Mouse (Mus musculus) right cerebral cortex, postnatal 4 days (tissue): ENCODE measurements around the gene Egr4.

Source experiments
- DNase-seq: peaks from one replicate; pipeline ENCODE4 v3.0.0-alpha.2; 2022

Egr4 gene

GRCm38 (mm10) chr6:85491606-85492005 is 21.8 kb downstream of the Egr4 start:
- no peak for DNase-seq

DNA sequence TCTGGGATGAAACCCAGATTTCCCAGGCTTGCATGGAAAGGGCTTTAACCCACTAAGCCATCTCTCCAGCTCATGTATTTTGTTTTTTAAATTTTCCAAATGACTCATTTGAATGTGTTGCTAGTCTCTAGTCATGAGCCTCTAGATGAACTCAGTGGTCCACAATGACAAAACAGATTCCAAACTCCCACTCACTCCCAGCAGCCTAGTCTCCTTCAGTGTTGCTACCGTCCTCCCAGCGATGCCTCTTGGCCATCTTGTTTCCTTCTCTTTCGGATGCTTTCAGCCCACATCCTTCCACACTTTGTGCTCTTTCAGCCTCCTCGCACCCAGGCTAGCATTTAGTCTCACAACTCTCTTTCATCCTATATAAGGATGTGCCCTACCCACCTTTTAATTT is 23.1 kb downstream of the Egr4 start:
- no peak for DNase-seq

DNA sequence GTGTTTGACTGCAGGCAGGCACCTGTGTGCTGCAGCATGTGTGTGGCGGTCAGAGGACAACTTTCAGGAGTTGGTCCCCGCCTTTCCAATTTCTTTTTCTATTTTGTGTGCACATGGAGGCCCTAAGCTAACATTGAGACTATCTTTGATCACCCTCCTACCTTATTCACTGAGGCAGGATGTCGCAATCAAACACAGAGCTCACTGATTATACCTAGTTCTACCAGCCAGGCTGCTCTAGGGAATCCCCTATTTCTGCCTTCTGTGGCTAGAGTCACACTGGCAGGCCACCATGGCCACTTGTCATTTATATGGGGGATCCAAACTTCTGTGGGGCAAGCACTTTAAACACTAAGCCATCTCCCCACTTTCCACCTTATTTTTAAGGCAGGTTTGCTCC is 23.7 kb downstream of the Egr4 start:
- no peak for DNase-seq

DNA sequence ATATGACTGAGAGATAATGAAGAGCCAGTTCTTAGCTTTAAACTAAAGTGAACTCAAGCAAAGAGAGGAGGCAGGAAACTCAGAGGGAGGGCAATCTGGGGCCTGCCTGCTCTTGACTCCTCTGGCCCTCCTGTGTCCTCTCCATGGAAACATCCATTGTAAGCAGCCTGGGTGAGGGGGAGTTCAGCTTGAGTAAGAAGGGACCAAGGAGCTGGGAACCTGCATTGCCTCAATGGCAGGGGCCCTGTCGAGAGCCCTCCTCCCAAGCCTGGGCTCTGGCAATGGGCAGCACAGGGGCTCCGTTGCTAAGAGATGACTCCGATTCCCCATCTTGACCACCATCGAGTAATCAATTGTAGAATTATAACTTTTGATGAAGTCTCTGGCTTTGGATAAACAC is 24.9 kb downstream of the Egr4 start:
- DNase-seq: no peak

GRCm38 (mm10) chr6:85485738-85486137 is 27.7 kb downstream of the Egr4 start:
- no peak for DNase-seq

- DNase-seq: no peak
Measured at GRCm38 (mm10) chr6:85483843-85484721, 29.3 kb downstream of the Egr4 start.

GRCm38 (mm10) chr6:85480685-85481084 is 32.7 kb downstream of the Egr4 start:
- no peak for DNase-seq

- DNase-seq: no peak
Measured at GRCm38 (mm10) chr6:85479979-85480378, 33.4 kb downstream of the Egr4 start.

GRCm38 (mm10) chr6:85478416-85478815 is 35.0 kb downstream of the Egr4 start:
- DNase-seq: no peak

- DNase-seq: no peak
Measured at GRCm38 (mm10) chr6:85477366-85477917, 35.9 kb downstream of the Egr4 start.

GRCm38 (mm10) chr6:85475581-85475980 is 37.8 kb downstream of the Egr4 start:
- no peak for DNase-seq

DNA sequence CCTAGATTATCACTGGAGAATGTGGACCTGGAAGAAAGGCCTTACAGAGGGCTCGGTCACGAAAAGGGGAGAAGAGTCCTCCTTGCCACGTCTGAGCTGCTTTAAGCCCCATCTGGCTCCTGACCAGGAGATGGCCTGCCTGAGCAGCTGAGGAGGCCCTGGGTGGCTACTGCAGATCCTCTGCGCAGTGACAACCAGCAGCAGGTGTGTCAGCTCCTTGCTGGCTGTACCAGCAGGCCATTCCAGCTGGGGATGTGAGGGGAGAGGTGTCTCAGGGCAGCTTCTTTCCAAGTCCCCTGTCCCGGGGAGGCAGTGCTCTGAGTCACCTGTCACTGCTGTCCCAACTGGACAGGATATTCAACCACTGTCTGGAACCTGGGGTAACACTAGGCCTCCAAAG is 40.8 kb downstream of the Egr4 start:
- no peak for DNase-seq

DNA sequence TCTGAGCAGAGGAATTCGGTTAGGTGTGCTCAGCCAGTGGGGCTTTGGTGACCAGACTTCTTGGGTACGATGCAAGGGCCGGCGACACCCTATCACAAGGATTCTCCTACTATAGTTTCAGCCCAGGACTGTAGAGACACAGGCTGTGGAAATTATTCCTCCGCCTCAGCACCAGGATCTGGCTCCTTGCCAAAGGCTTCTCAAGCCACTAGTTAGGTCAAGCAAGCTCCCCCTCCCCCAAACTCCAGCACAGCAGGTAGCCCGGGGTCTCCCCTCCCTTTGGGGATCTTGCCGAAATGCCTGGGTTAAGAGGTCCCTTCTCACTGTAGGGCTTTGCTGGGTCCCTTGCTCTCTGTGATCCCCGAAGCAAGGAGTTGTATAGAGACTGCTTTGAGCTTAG is 41.4 kb downstream of the Egr4 start:
- DNase-seq: no peak

- no peak for DNase-seq
Measured at GRCm38 (mm10) chr6:85469660-85470430, 43.5 kb downstream of the Egr4 start.

- DNase-seq: no peak
Measured at GRCm38 (mm10) chr6:85465381-85465780, 48.0 kb downstream of the Egr4 start.
